Mouse (Mus musculus) neural tube, embryonic 11.5 days (tissue): ENCODE measurements at regions not wholly inside any gene's neighbourhood (a gene's known extent, or its start where the extent isn't known, plus 50 kb on each side); places are given as distances from the start of the nearest gene placed in this dataset.

ENCODE experiments used
- ATAC-seq: fragments of 200-750 bp; cut with Nextera tagmentation; 2 replicates; pipeline ENCODE4 v1.8.0; 2017; ENCODE audit warnings: moderate number of reproducible peaks, mild to moderate bottlenecking, moderate TSS enrichment, moderate library complexity; ENCODE audit not compliant: insufficient read depth, low FRiP score, low TSS enrichment
- DNase-seq: peaks from one replicate; pipeline ENCODE4 v3.0.0-alpha.2; 2015; ENCODE audit warnings: low spot score
- H3K27ac ChIP-seq: fragments of 300-500 bp; sonication (generic); 2 replicates; pipeline ENCODE4 v1.5.1; 2014; ENCODE audit warnings: low read depth, mild to moderate bottlenecking, low read length
- H3K27me3 ChIP-seq: fragments of 300-500 bp; sonication (generic); 2 replicates; pipeline ENCODE4 v1.6.1; 2014; ENCODE audit warnings: mild to moderate bottlenecking, low read length, mixed read lengths; ENCODE audit not compliant: control insufficient read depth, insufficient read depth
- H3K36me3 ChIP-seq: fragments of 300-500 bp; sonication (generic); 2 replicates; pipeline ENCODE4 v1.6.1; 2014; ENCODE audit warnings: mild to moderate bottlenecking, low read length, moderate library complexity, mixed read lengths; ENCODE audit not compliant: control insufficient read depth, insufficient read depth
- H3K4me1 ChIP-seq: fragments of 300-500 bp; sonication (generic); 2 replicates; pipeline ENCODE4 v1.6.1; 2014; ENCODE audit warnings: low read length, mixed read lengths; ENCODE audit not compliant: control insufficient read depth, insufficient read depth
- H3K4me2 ChIP-seq: fragments of 300-500 bp; sonication (generic); 2 replicates; pipeline ENCODE4 v1.6.1; 2014; ENCODE audit warnings: low read depth, mild to moderate bottlenecking, moderate library complexity
- H3K4me3 ChIP-seq: fragments of 300-500 bp; sonication (generic); 2 replicates; pipeline ENCODE4 v1.5.1; 2014; ENCODE audit warnings: low read depth, low read length
- H3K9ac ChIP-seq: fragments of 300-500 bp; sonication (generic); 2 replicates; pipeline ENCODE4 v1.6.1; 2014; ENCODE audit warnings: mild to moderate bottlenecking, low read length
- H3K9me3 ChIP-seq: fragments of 300-500 bp; sonication (generic); 2 replicates; pipeline ENCODE4 v1.6.1; 2016; ENCODE audit warnings: low read length; ENCODE audit not compliant: control insufficient read depth
- WGBS: fragments of 180-500 bp; shearing (Covaris S2); extraction: QIAGEN DNeasy Blood & Tissue Kit; methylation state at CpG from one replicate; pipeline ENCODE4 v1.1.7; 2014; 5-methylcytosine and 5-hydroxymethylcytosine counted together

- Histone ChIP-seq H3K9ac (no peak overlapping the region), H3K4me3 (no peak overlapping the region), H3K27ac (no peak overlapping the region), H3K4me1 (no peaks in the 10 kb centered on the region), H3K9me3 (no peaks in the 10 kb centered on the region), H3K36me3 (no peaks in the 10 kb centered on the region), H3K27me3 (no peaks in the 10 kb centered on the region), H3K4me2 (no peak overlapping the region)
- DNase-seq (no peak), ATAC-seq (no peak)
- WGBS: 39% methylated on average over 7 of the region's 7 CpGs
These were observed 202.5 kb downstream of the Arhgef10l start for GRCm38 (mm10) chr4:140463296-140463695.

- no peak for ATAC-seq
- DNase-seq: no peak
- Histone ChIP-seq H3K36me3 (no peaks in the 10 kb centered on the region), H3K4me3 (no peak overlapping the region), H3K27ac (no peak overlapping the region), H3K4me1 (no peaks in the 10 kb centered on the region), H3K9me3 (no peaks in the 10 kb centered on the region), H3K4me2 (no peak overlapping the region), H3K27me3 (no peaks in the 10 kb centered on the region), H3K9ac (no peak overlapping the region)
- WGBS: 84% methylated on average over 16 of the region's 16 CpGs
These were observed 204.5 kb downstream of the Arhgef10l start for GRCm38 (mm10) chr4:140461317-140461716.

DNA sequence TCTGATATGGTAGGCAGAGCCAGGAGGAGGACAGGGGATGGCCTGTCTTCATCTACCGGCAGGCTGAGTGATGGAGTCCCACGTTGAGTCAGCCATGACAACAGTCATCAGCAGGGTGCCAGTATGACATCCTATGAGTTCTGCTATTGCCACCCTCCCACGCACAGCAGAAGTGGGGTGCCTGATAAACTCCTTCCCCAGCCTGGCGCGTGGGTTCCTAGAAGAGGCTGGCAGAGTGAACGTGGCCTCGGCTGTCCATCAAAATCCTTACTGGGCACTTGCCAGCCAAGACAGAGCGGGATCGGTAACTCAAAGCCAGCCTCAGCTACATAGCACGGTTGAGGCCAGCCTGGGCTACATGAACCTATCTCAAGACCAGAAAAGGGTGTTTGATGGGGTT lies 202.5 kb upstream of the Igsf21 start:
- Histone ChIP-seq H3K9ac (no peak overlapping the region), H3K4me3 (no peak overlapping the region), H3K4me2 (no peak overlapping the region), H3K9me3 (no peaks in the 10 kb centered on the region), H3K27me3 (no peaks in the 10 kb centered on the region), H3K4me1 (peaks cover 8% of the 10 kb centered on the region), H3K27ac (no peak overlapping the region), H3K36me3 (no peaks in the 10 kb centered on the region)
- DNase-seq (no peak), ATAC-seq (no peak)
- 91% methylated on average over 10 of the region's 10 CpGs for WGBS

- 89% methylated on average over 6 of the region's 6 CpGs for WGBS
- no peak for ATAC-seq
These were observed 199.9 kb upstream of the Igsf21 start for GRCm38 (mm10) chr4:140446455-140446854.

DNA sequence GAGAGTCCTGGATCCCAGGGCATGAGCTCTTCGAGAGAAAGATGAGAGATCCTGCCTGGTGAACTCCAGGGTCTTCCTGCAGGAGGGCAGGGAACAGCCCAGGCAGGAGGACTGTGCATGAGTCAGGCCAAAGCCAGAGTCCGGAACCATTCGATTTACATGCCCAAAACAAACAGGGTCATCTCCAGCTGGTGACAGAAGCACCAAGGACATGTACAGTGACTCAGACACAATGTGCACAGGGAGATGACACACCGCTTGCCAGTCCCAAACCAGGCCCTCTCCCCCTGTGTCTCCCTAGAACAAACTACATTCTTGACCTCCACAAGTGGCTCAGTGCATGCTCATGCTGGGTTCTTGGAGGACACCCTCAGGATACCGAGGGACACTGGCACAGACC lies 199.3 kb upstream of the Igsf21 start:
- no peaks in the 10 kb centered on the region for H3K4me1 ChIP-seq
- DNase-seq: no peak
- H3K27ac ChIP-seq: no peak overlapping the region
- no peak overlapping the region for H3K4me3 ChIP-seq
- no peak overlapping the region for H3K4me2 ChIP-seq
- no peaks in the 10 kb centered on the region for H3K9me3 ChIP-seq
- H3K27me3 ChIP-seq: no peaks in the 10 kb centered on the region
- ATAC-seq: no peak
- no peaks in the 10 kb centered on the region for H3K36me3 ChIP-seq
- no peak overlapping the region for H3K9ac ChIP-seq
- WGBS: 84% methylated on average over 5 of the region's 5 CpGs

More at GRCm38 (mm10) chr4:140446455-140446854, 199.9 kb upstream of the Igsf21 start:
- Histone ChIP-seq H3K36me3 (no peaks in the 10 kb centered on the region), H3K9me3 (no peaks in the 10 kb centered on the region), H3K27me3 (no peaks in the 10 kb centered on the region), H3K27ac (no peak overlapping the region), H3K4me1 (no peaks in the 10 kb centered on the region), H3K4me3 (no peak overlapping the region), H3K4me2 (no peak overlapping the region), H3K9ac (no peak overlapping the region)
- DNase-seq: no peak

DNA sequence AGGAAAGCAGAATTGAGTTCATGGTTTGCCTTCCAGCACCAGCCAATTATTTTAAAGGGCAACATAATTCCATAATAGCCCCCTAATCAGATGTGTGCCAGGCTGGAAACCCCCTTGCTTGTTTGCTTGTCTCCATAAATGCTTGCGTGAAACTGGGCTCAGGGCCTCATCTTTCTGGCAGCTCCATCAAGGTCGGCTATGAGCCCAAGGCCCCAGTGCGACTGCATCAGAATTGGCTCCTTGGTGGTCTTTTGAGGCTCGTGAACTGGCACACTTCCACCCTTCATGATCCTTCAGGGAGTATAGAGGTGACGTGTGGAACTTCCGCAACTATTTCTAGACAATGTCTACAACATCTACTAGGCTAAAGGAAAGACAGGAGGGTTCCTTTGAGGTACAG lies 196.6 kb upstream of the Igsf21 start:
- Histone ChIP-seq H3K4me2 (no peak overlapping the region), H3K9ac (no peak overlapping the region), H3K27me3 (no peaks in the 10 kb centered on the region), H3K36me3 (no peaks in the 10 kb centered on the region), H3K4me1 (no peaks in the 10 kb centered on the region), H3K9me3 (no peaks in the 10 kb centered on the region), H3K4me3 (no peak overlapping the region), H3K27ac (no peak overlapping the region)
- DNase-seq: no peak
- no peak for ATAC-seq
- 87% methylated on average over 6 of the region's 6 CpGs for WGBS

DNA sequence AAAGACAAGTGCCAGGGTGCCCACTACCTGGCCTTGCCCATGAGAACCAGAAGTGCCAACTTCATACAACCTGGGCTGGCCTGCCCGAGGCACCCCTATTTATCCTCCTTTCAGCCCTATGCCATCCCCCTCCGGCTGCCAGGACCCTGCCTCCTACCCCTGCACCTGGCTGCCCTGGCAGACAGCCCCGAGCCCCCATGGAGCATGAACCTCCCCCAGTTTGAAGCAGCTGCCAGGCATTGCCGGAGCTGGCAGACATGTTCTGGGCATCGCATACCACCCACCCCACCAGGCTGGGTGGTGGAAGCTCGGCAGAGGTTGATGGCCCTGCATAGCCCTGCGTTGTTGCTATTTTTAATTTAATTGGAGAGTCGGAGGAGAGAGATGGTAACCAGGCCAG lies 195.2 kb upstream of the Igsf21 start:
- no peaks in the 10 kb centered on the region for H3K9me3 ChIP-seq
- WGBS: 89% methylated on average over 8 of the region's 8 CpGs
- DNase-seq (no peak), ATAC-seq (no peak)
- no peaks in the 10 kb centered on the region for H3K27me3 ChIP-seq
- H3K27ac ChIP-seq: no peak overlapping the region
- no peaks in the 10 kb centered on the region for H3K4me1 ChIP-seq
- H3K4me3 ChIP-seq: no peak overlapping the region
- H3K9ac ChIP-seq: no peak overlapping the region
- no peak overlapping the region for H3K4me2 ChIP-seq
- H3K36me3 ChIP-seq: no peaks in the 10 kb centered on the region

- H3K4me2 ChIP-seq: no peak overlapping the region
- H3K27ac ChIP-seq: no peak overlapping the region
- H3K9me3 ChIP-seq: no peaks in the 10 kb centered on the region
- H3K27me3 ChIP-seq: no peaks in the 10 kb centered on the region
- 26% methylated on average over 3 of the region's 3 CpGs for WGBS
- no peaks in the 10 kb centered on the region for H3K36me3 ChIP-seq
- DNase-seq: peak; percentile 54
- ATAC-seq: no peak
- no peak overlapping the region for H3K9ac ChIP-seq
- H3K4me1 ChIP-seq: no peaks in the 10 kb centered on the region
- no peak overlapping the region for H3K4me3 ChIP-seq
These were observed 193.3 kb upstream of the Igsf21 start for GRCm38 (mm10) chr4:140439856-140440255.

- no peaks in the 10 kb centered on the region for H3K27me3 ChIP-seq
- WGBS: 62% methylated on average over 3 of the region's 3 CpGs
- no peak for DNase-seq
- no peaks in the 10 kb centered on the region for H3K36me3 ChIP-seq
- no peak overlapping the region for H3K9ac ChIP-seq
- H3K9me3 ChIP-seq: no peaks in the 10 kb centered on the region
- H3K27ac ChIP-seq: no peak overlapping the region
- H3K4me1 ChIP-seq: no peaks in the 10 kb centered on the region
- no peak for ATAC-seq
- no peak overlapping the region for H3K4me3 ChIP-seq
- H3K4me2 ChIP-seq: no peak overlapping the region
These were observed 189.4 kb upstream of the Igsf21 start for GRCm38 (mm10) chr4:140436030-140436429.
